Mouse (Mus musculus): ENCODE data around the gene Hist1h4h.

DNA sequence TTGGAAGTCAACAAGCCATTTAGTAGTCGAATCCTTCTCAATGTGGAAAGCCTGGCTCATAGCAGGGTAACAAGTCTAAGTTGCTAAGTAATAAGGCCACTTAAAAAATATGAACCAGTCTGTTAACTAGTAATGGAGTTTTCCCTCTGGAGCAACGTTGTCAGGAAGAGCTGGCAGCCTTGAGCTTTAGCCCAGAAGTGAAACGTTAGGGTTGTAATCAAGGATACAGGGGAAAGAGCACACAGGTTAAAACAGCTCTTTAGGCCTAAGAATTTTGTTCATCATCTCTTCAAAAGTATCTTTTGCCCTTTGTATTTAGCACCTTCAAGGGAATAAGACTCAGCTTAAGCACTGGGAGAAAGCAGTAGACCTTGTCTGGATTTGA lies 19.9 kb downstream of the Hist1h4h start:
- TF ChIP-seq CTCF (IDR thresholded peaks at IDR 0.05; ENCODE audit: borderline replicate concordance, insufficient read depth, low read length) (no peak), POLR2A (IDR thresholded peaks at IDR 0.05; ENCODE audit: low read depth, low read length) (peak; percentile 86)
